Mouse (Mus musculus): ENCODE data around the gene Ntrk3.

Ntrk3 gene

GRCm38 (mm10) chr7:78581341-78581740 lies 156.5 kb downstream of the Ntrk3 start:
- no peak for DNase-seq (ENCODE audit: extremely low read depth, low read depth, low spot score)

DNA sequence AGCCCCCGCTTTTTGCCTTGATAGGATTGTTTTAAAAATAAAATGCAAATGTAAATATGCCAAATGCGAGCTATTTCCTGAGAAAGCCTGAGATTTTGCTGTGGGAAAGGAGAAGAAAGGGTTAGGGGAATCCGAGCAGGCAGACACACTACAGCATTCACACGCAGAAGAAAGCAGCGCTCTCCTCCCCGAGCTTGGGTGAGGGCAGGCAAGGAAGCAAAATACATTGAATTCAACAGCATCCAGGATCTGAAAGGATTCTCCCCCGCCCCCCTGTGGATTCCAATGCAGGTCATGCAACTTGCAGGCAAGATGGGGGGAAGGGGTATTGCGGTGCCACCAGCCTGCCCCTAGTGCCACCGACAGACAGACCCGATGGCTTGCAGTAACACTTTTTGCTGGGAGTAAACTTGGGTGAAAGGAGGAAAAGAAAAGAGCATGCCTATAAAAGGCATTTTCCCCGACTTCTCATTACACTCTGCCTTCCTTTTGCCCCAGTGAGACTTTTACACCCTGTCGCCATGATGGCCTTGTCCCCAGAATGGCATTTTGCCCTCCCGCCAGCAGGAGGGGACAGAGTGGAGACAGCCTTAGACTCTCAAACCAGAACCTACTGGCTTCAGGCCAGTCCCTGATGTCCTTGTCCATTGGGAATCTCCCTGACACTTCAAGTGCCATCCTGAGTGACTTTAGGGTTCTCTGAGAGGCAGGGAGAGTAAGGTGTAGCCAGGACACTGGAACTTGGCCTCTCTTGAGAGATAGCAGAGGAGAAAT lies 158.2 kb downstream of the Ntrk3 start:
- no peak for DNase-seq (ENCODE audit: extremely low read depth, low read depth, low spot score)

DNA sequence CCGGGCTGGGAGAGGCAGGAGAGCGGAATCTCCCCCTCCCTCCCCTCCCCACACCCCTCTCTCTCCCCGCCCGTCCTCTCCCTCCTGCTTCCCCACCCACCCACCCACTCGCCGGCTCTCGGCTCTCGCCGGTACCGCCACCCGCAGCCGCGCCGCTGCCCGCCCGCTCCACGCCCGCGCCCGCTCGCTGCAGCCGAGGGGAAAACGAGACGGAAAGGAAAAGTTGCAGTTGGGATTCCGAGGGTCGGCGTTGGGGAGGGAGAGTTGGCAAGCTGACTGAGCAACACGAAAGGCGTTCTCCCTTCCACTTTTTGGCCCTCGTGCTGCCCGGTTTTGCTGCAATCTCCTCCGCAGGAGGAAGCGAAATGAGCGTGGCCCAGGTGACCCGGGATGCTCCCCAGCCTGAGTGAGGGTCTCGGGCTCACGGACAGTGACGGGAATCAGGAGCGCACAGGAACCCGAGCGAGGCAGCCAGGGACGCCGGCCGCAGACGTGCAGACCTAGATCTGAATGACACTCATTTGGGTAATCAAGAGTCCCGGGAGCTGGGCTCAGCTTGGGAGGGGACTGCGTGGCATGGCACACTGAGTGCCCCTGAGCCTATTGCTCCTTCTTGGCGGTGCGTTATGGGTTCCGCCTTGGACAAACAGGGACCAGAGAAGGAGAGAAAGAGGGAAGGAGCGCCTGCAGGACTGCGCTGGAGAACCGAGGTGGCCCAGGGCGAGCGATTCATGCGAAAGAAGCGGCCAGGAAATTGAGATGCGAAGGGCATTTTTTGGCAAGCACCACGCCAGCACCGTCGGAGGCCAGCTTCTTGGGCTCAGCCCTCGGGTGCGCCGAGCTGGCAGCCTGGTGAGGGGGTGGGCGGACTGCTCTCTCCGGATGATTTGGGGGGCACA lies 159.1 kb downstream of the Ntrk3 start:
- DNase-seq (ENCODE audit: extremely low read depth, low read depth, low spot score), result no peak

- no peak for DNase-seq (ENCODE audit: extremely low read depth, low read depth, low spot score)
Observed at GRCm38 (mm10) chr7:78578111-78578460, 159.7 kb downstream of the Ntrk3 start.

- no peak for DNase-seq (ENCODE audit: extremely low read depth, low read depth, low spot score)
Observed at GRCm38 (mm10) chr7:78577462-78578110, 160.2 kb downstream of the Ntrk3 start.

GRCm38 (mm10) chr7:78576706-78577461 lies 160.9 kb downstream of the Ntrk3 start:
- no peak for DNase-seq (ENCODE audit: extremely low read depth, low read depth, low spot score)

- no peak for DNase-seq (ENCODE audit: extremely low read depth, low read depth, low spot score)
Observed at GRCm38 (mm10) chr7:78576169-78576568, 161.6 kb downstream of the Ntrk3 start.

GRCm38 (mm10) chr7:78575556-78575955 lies 162.3 kb downstream of the Ntrk3 start:
- no peak for DNase-seq (ENCODE audit: extremely low read depth, low read depth, low spot score)

DNA sequence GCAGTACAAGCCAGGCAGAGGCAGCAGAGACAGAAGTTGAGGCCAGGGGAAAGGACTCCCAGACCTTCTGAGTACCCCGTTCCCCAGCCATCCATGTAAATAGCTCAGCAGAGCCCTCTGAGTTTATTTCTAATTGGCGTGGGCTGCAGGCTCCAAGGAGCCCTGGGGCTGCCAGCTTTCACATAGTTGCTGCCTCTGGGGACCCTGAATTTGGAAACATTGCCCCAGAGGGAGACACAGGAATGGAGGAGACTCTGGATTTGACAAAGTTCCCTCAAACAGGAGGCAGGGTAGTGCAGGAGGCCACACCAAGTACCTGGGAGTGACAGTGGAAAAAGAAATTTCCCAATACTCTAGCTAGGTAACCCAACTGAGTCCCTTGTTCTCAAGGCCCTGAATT lies 166.6 kb downstream of the Ntrk3 start:
- no peak for DNase-seq (ENCODE audit: extremely low read depth, low read depth, low spot score)

- DNase-seq (ENCODE audit: extremely low read depth, low read depth, low spot score), result no peak
Observed at GRCm38 (mm10) chr7:78569255-78569618, 168.6 kb downstream of the Ntrk3 start.

DNA sequence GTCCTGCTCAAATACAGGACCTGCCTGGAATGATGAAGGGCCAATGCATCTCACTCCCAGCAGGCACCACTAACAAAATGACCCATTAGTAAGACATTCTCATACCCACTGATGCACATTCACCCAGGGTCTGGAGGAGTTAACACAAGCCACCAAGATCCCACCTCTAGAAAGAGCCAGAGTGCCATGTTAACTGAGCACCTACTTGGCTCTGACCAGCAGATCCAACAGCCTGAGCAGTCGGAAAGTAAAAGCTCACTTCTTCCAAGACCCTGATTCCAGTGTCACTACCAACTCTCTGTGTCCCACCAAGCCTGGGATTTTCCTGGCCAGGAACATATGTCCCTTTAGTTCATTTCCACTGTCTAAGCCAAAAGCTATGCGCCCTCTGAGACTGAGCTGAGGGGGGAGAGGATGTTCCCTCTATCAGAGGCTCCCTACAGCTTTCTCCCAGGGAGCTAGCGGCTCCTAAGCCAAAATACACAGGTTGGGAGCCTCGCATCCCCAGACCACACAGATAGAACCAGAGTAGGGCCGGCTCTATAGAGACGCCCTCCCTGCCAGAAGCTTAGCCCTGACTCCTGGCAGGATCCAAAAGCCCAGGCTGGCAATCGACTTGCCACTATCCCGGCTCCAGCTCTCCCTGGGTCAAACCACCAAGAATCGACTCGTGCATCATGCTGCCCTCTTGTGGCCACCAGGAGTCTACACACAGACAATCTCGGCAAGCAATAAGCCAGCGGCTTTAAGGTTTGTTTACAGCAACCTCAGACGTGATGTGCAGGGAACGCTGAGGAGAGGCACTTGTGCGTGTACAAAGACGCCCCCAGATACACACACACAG lies 169.2 kb downstream of the Ntrk3 start:
- DNase-seq (ENCODE audit: extremely low read depth, low read depth, low spot score), result no peak

DNA sequence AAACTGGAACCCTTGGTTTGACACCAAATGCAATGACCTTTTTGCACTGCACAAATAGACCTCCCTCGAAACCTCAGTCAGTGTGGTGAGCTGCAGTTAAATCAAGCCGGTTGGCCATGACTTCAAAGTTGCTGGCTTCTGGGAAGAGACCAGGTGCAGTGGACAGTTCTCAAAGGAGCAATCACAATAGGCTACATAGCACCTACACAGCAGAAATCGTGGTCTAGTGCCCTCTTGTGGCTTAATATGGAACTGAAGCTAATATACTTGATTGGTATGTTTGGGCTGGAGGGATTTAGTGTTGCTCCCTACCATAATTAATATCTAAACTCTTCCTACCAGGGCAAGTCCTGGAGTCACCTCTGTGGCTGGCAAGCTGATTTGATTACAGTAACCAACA lies 171.2 kb downstream of the Ntrk3 start:
- no peak for DNase-seq (ENCODE audit: extremely low read depth, low read depth, low spot score)

DNA sequence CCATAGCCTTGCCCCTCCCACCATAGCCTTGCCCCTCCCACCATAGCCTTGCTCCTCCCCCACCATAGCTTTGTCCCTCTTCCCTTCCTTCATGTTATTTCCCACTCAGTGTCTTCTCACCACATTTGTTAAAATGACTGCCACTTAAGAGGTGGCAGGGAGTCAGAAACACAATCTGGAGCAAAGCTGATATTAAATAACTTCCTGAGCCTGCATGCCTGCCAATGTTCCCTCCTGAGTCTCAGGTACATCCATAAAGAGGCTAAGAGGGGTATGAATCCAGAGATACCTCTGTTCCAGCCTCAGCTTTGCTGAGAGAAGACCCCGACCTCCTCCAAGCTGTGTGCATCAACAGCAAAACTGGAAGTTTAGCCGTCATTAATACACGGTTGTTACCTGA lies 172.4 kb downstream of the Ntrk3 start:
- no peak for DNase-seq (ENCODE audit: extremely low read depth, low read depth, low spot score)

GRCm38 (mm10) chr7:78558503-78558902 lies 179.3 kb downstream of the Ntrk3 start:
- DNase-seq (ENCODE audit: extremely low read depth, low read depth, low spot score), result no peak

DNA sequence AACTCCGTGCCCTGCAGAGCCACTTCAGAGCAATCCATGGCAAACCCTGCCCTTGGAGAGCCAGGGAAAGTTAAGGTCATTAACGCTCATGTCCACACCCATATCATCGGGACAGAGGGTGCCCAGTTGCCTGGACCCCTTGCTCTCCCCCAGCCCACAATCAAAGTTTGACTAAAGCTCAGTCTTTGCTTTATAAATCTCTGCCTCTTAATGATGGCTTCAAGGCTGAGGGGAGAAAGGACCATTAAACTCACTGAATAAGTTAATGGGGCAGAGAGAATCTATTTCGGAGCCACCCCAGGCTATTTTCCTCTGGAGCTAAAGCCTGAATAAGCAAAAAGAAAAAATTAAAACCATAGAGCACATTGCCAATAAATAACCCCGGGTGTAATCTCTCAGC lies 182.3 kb downstream of the Ntrk3 start:
- DNase-seq (ENCODE audit: extremely low read depth, low read depth, low spot score), result no peak

DNA sequence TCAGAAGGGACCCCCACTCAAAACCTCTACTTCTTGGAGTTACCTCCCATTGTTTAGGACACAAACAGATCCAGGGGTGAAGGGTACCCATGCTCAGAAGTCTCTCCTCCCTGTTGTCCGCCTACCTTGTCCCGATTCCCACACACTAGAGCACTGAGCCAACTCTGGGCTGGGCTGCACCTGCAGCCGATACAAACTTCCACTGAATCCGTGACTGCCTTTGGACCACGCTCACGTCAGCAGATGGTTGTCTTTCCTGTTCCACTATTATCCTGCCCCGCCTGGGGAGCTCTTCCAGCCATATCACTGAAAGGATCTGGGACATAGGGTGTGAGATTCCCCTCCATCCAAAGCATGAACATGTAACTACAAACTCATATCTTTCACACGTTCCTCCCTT lies 188.4 kb downstream of the Ntrk3 start:
- DNase-seq (ENCODE audit: extremely low read depth, low read depth, low spot score), result no peak

DNA sequence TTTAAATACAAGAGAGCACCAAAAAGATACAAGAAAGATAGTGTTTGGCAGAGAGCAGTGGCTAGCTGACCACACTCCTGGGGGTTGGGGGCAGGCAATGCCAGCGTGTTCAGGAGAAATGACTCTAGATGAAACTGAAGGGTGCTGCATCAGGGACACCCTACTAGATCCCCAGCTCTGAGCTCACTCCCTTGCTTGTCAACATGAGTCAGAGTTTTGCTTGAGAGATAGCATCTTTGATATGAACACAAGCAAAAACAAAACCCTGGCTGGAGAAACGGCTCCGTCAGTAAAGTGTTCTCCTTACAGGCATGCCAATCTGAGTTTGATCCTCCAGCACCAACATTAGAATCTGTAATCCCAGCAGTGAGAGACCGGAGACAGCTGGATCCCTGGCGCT lies 189.1 kb downstream of the Ntrk3 start:
- no peak for DNase-seq (ENCODE audit: extremely low read depth, low read depth, low spot score)

GRCm38 (mm10) chr7:78546551-78546950 lies 191.3 kb downstream of the Ntrk3 start:
- no peak for DNase-seq (ENCODE audit: extremely low read depth, low read depth, low spot score)

GRCm38 (mm10) chr7:78542468-78542867 lies 195.3 kb downstream of the Ntrk3 start:
- no peak for DNase-seq (ENCODE audit: extremely low read depth, low read depth, low spot score)

- no peak for DNase-seq (ENCODE audit: extremely low read depth, low read depth, low spot score)
Observed at GRCm38 (mm10) chr7:78530286-78530685, 207.5 kb downstream of the Ntrk3 start.

Data from fat pad, adult 2 months (tissue).